Mouse (Mus musculus) G1E-ER4 (cell line): ENCODE results near the gene Aspscr1. TPM values are rescaled to one million over a fixed set of nuclear protein-coding genes. Genes with fewer than 3 reads are reported as not detected.

Source experiments
- GATA1 ChIP-seq: IDR thresholded peaks from one replicate; pipeline ENCODE4 v1.8.0; 2012; ENCODE audit warnings: low read length, inconsistent platforms
- polyA plus RNA-seq: library from polyadenylated mRNA; stranded (reverse); fragments of >175 nt; gene quantifications from 2 replicates; pipeline ENCODE4 v1.2.3, GENCODE M21; 2012

Gene Aspscr1
- polyA plus RNA-seq, 1 experiment, result 275 TPM

DNA sequence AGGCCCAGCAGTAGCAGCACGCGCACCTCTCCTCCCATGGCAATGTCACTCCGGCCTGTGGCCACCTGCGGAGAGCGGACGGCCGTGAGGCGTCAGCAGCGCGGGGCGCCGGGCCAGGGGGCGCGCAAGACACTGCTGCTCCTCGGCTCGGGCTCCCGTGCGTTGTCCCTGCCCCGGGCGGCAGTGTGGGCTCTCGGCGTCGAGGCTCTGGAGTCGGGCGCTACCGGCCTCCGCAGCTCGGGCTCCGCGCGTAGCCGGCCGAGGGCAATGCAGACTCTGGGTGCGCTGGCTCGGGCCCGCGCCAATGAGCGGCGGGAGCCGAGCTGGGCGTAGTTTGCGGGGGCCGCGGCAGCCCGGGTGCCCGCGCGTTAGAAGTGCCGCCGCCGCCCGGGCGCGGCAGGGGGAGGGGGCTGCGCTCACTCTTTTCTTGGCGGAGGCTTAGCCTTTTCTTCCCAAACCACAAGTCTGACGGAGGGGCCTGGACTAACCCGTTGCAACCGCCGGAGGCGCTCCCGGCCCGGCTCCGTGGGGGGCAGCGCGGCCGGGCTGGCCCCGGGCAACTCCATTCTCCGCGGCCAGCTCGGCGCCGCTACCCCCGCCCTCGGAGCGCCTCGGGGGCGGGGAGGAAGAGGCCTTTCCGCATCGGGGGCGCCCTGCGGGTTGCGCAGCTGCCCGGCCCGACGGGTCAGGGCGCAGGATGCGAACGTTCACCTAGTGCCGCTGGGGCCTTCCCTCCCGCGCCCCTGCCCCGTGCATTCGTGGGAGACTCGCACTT lies 12.3 kb upstream of the Aspscr1 start:
- no peak for TF ChIP-seq GATA1

DNA sequence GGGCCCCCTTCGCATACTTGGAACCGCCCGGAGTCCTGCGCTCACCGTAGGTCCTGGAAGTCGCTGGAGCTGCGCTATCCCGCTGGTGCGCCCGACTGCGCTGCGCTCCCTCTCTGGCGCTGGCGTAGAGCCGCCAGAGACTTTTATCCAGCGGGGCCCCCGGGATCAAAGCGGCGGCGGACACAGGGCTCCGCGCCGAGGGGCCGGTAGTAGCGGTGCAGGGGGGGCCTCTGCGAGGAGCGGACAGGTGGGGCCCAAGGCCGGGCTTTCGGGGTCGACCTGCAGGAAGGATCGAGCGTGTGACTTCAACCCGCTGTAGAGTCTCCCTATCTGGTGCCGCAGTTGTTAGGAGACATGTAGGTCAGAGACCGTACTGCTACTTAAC lies 11.7 kb upstream of the Aspscr1 start, which contains the start of gene Notum:
Notum (minus strand) TSS at position 100 of the 385 bp plus-strand sequence.
- TF ChIP-seq GATA1, result no peak

DNA sequence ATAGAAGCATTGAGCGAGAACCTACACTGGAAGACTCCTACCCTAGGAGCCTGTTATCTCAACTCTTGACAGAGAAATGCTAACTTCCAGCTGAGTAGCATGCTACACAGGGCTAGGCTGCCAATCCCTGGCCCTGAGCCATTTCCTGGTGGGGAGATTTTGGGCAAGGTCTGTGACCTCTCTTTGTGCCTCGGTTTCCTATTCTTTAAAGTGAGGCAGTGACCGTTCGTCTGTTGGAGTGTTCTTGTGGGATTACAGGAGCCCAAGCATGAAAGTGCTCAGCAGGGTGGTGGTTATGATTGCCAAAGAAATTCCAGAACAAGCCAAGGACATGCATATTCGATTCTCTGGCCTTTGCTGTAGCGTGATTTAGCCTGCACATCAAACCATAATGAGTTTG lies 10.0 kb upstream of the Aspscr1 start:
- no peak for TF ChIP-seq GATA1

DNA sequence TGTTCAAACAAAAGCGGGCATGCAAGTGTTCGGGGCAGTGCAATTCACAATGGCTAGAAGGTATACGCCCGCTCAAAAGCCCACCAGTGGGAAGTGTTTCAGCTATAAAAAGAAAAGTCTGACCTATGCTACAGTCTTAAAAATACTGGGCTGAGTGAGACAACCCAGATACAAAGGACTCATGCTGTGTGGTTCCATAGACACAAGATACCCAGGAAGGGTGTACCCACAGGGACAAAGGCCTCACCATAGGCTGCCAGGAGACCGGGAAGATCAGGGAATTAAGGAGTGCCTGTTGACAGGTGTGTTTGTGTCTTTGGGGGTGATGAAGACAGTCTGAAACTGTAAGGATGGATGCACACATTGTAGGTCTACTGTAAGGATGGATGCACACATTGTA lies 9.1 kb upstream of the Aspscr1 start:
- no peak for TF ChIP-seq GATA1

DNA sequence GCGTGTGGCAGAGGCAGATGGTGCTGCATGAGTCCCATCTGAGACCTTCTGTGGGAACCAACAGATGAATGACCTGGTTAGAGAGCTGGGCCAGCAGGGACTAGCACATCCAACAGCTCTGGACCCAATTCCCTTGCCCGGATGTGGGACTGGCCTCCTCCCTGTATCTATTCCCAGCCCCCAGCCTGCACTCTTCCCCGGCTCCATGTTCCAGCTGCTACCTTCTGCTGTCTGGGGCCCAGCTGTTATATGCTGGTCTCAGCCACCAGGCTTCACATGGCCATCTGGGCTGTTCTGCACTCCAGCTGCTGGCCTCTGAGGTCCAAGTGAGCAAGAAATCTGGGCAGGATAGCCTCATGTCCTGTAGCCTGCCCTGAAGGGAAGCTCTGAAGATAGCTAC lies 7.4 kb upstream of the Aspscr1 start:
- no peak for TF ChIP-seq GATA1

DNA sequence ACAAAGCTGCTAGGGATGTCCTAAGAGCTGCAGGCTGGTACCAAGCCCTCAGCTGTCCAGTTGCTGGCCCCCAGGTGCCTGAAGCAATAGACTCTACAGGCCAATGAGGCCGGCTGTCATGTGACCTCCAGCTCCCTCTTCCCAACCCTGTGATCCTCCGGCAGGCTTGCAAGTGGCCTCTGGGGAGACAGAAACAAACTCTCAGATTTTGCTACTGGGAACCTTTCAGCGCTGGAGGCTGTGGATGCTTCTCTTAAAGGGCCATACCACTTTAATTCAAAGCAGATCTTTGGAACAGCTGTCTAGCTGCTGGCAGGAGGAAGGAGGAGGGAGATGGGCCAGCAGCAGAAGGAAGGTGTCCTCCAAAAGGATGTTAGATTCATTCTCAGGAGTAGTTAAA lies 6.2 kb upstream of the Aspscr1 start:
- no peak for TF ChIP-seq GATA1

DNA sequence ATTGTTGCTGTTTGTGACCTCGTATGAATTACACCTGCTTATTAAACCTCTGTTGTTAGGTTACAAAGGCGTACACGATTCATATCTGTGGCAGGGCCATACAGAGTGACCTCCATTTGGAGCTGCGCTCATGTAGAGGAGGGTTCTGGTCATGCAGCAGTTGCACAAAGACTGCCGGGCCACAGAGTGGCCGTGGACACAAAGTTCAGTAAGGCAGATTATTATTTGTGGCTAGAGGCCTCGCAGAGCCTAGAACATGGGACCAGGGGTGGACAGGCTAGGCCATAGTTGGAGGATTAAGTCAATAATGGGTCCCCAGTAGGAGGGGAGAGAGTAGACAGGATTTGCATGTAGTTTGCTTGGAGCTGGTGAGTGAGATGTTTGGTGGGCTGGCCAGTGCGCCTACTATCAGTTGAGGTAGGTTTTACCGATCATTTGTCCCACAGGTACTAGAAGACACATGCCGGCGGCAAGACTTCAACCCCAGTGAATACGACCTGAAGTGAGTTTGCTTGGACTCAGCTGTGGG lies 885 bp downstream of the Aspscr1 start:
- TF ChIP-seq GATA1, result no peak

DNA sequence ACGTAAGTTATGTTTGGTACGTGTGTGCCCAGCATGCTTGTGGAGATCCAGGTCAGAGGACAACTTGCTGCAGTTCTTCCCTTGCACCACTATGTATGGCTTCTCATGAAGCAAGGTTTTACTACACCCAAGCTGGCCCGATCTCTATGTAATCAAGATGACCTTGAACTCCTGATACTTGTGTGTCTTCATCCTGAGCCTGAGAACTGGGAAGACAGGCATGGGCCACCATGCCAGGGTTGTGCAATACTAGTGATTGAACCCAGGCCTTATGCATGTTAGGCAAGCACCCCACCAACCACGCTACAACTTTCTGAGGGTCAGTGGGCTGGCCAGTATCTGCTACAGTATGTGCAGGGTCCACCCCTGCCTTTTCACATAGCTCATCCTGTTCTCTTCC lies 4.2 kb downstream of the Aspscr1 start:
- no peak for TF ChIP-seq GATA1

DNA sequence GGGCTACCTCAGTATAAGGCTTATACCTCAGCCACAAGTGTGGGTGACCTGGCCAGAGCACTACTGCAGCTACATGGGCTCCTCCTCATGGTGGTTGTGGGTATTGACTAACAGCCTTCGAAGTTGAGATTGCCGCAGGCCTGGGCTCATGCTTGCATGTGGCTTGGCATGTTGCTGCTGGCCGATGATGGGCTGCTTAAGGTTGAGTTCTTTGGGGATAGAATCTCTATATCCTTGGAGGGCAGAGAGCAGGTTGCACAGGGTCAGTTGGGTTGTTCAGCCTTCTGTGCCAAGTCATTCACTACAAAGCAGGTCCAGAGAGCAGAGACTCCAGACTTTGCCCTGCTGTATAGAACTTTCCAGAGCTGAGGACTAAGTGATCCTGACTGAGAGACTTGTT lies 7.1 kb downstream of the Aspscr1 start:
- no peak for TF ChIP-seq GATA1

DNA sequence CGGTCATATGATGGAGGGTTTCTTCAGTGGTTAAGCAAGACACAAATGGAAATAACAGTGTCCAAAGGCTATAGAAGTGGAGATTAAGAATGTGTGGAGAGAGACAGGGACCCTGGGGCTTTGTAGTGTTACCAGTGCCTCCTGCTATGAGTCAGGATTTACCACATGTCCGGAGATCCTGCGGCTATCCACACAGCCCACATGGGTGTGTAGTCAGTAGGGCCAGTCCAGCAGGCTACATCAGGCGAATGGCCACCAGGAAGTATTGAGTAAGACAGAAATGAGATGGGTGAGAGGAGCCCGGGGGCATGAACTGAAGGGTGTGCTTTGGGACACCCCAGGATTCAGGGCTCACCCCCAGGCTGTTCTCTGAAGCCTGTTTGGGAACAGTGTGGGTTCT lies 9.9 kb downstream of the Aspscr1 start:
- no peak for TF ChIP-seq GATA1

DNA sequence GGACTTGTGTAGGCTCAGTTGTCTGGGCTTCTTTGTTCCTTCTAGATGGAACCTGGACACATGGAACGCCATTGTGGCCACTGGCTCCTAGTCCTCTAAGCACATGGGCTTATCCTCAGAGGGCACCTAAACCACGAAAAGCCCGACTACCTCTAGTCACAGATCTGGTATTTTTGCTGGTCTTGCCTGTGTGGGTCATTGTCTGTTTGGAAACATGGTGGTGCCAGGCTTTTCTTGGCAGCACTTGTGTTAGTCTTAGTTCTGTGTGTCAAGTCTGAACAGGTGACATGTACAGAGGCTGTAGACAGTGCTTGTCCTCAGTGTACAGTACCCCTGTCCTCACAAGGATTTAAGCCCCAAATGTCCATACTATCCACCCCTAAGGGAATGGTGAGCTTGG lies 10.8 kb downstream of the Aspscr1 start:
- no peak for TF ChIP-seq GATA1

DNA sequence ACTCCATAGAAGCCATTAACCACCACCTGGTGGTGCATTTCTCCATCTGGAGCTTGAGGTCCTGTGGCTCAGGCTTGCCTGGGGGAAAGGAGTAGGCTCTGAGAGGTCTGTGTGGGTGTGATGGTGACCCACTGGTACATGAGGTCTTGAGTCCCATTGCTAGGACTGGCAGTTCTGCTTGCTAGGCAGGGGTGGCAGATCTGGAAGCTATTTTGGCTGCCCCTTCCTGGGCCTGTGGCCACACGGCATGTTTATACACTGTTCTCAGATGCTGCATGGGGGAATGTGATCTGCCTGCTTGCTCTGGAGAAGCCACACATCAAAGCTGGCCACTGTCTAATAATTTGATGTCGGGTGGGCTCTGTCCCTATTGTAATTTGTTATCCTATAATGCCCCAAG lies 11.3 kb downstream of the Aspscr1 start:
- no peak for TF ChIP-seq GATA1

DNA sequence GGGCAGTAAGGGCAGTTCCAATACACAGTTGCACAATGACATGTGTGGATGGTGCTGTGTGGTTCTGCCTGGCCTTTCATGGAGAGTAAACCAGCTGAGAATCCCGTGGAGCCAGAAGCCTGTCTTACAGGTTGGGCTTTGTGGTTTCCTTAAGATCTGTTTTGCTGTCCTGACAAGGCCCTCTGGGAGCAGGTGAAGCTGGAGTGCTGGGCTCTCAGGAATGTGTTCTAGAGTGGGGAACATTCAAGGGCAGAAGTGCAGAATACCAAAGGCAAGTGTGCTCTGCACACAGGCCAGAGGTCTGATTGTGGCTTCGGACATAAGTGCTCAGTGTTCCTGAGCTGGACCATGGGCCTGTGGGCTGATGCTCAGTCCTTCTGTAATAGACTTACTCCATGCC lies 11.9 kb downstream of the Aspscr1 start:
- no peak for TF ChIP-seq GATA1

DNA sequence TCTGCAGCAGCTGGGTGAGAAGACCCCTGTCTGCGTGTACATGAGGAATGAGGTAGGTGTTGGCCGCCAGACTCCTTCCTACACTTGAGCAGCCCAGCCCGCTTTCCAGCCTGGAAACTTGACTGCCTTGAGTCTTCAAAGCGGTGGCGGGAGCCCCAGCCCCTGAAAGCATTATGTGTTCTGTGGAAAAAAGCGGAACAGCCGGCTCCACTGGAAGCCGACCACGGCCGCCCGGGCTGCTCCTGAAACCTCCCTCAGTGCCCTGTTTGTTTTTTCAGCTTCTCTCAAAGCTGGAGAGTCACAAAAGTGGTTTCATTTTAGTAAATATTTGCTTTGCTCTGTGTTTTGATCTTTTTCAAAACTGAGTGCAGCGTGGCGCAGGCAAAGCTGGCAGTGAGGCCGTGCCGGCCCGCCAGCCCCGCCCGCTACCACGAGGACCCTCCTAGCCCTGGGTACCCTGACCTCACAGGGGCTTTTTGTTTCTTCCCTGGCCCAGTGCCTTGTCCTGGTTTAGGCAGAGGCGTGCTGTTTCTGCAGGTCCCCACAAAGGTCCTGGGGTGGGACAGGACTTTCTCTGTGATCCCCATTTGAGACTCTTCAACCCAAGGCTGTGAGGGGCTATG lies 14.0 kb downstream of the Aspscr1 start:
- no peak for TF ChIP-seq GATA1

DNA sequence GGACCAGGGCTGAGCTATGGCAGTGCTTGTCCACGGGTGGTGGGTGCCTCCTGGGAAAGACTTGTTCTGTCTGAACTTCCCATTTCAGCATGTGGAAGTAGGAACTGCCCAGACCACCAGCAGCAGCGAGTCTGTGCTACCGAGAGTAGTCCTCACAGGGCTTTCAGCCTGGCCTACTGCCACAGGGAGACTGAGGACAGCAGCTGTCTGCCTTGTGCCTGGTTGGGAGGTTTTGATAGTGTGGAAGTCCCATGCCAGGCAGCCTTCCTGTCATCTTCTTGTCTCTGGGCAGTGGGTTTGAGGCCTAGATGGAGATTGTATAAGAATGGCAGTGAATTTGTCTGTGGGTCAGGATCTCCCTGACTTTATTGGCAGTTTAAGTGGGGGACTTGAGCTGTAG lies 16.6 kb downstream of the Aspscr1 start:
- no peak for TF ChIP-seq GATA1

DNA sequence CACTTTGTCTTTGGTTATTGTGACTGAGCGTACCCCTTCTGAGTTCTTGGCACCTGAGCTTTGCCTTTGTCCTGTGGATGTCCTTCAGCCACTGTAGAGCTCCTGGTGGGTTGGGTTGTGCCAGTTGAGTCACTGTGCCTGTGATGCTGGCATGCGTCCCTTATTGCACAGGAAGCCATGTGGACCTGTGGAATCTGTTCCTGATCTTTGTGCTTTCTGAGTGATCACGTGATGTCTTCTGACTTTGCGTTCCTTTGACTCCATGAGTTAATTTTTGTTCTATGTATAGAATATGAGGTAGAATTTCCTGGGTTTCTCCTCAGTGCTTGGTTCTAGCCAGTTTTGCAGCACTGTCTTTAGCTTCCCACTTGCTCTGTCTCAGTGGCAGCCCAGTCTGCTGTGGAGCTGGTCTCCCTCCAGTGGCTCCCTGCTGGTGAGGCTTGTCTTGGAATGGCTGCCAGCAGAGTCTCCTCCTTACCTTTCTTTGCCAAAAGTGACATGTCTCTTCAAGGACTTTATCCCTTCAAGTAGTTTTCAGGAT lies 19.8 kb downstream of the Aspscr1 start:
- no peak for TF ChIP-seq GATA1

DNA sequence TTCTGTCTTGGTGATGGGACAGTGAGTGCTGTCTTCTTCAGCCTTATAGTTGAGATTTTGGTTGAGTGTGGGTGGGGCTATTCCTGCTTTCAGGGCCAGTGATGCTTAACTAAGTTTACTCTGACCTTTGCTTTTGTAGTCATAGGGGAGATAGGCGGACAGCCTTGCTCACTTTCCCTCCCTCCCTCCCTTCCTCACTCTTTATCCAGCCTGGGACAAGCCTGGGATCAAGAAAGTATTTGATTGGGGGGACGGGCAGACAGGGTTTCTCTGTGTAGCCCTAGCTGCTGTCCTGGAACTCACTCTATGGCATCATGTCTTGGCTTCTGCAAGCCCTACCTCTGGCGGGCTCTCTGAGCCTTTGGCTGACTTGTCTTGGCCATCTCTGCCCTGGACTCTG lies 20.7 kb downstream of the Aspscr1 start:
- TF ChIP-seq GATA1, result no peak

DNA sequence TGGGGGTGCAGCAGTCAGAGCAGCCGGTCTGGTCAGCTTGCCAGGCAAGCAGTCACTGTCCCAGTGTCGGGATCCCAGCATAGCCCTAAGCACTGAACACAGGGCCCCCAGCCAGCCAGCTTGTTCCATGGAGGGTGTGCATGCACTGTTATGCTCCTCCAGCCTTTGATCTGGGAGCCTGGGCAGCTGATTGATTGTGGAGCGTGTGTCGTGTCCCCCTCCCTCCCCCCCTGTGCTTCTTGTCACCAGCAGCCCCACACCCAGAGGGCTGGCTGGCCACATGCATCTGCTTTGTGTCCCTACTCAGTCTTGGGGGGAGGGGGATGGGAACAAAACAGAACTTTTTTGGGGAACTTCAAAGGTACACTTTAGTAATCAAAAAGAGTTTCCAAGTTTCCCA lies 22.4 kb downstream of the Aspscr1 start:
- no peak for TF ChIP-seq GATA1
